Mouse (Mus musculus): ENCODE data around the gene Cntn5. TPM values are rescaled to one million over a fixed set of nuclear protein-coding genes. Genes with fewer than 3 reads are reported as not detected.

The Cntn5 gene
- polyA plus RNA-seq, 1 experiment from 2014 or later = 30.9 TPM

GRCm38 (mm10) chr9:9646276-9646675 lies 1258.3 kb downstream of the Cntn5 start:
- Histone ChIP-seq H3K4me1 (ENCODE audit: control insufficient read depth, insufficient read depth, low read length) (no peaks in the 10 kb centered on the region), H3K36me3 (ENCODE audit: control insufficient read depth, insufficient read depth, low read length) (no peaks in the 10 kb centered on the region), H3K9ac (replicated peaks; ENCODE audit: low read depth, low read length) (no peak overlapping the region), H3K9me3 (ENCODE audit: control insufficient read depth, low read length) (no peaks in the 10 kb centered on the region), H3K4me2 (ENCODE audit: low read depth, low read length) (no peak overlapping the region), H3K27me3 (ENCODE audit: control insufficient read depth, insufficient read depth, low read length) (no peaks in the 10 kb centered on the region), H3K4me3 (ENCODE audit: low read depth, low read length) (no peak overlapping the region), H3K27ac (ENCODE audit: low read depth, low read length) (no peak overlapping the region)
- no peak for ATAC-seq (ENCODE audit: low read depth)
- WGBS = 91% methylated on average over 1 of the region's 1 CpGs

Small RNAs within 50 kb of the gene (microRNA-seq; reads per million reads assigned to microRNA genes)
- gene Gm24496 (not detected), gene Gm25086 (not detected), gene Gm26195 (not detected), gene Mir6237 (not detected)
